Mouse (Mus musculus) heart, adult 2 months (tissue): Measurements from ENCODE around the gene St6galnac6.

Experiments
- CTCF ChIP-seq: fragments of 200-600 bp; IDR thresholded peaks from 2 replicates; pipeline ENCODE4 v1.8.1; 2022; ENCODE audit warnings: antibody characterized with exemption, mild to moderate bottlenecking, moderate library complexity
- EP300 ChIP-seq: fragments of 200-500 bp; IDR thresholded peaks from 2 replicates; pipeline ENCODE4 v1.6.1; 2011; ENCODE audit warnings: low read depth, low read length, control low read depth; ENCODE audit not compliant: insufficient read depth
- POLR2A ChIP-seq: fragments of 200-500 bp; IDR thresholded peaks from 2 replicates; pipeline ENCODE4 v1.6.1; 2011; ENCODE audit warnings: mild to moderate bottlenecking, low read depth, low read length, control low read depth; ENCODE audit not compliant: insufficient read depth

- TF ChIP-seq POLR2A (no peak), CTCF (no peak; the same call in 1 of the 2 replicates), EP300 (no peak)
These were observed 46.1 kb downstream of the St6galnac6 start for GRCm38 (mm10) chr2:32645647-32646046.
